Mouse (Mus musculus): ENCODE results near the gene Gm20708. TPM values are rescaled to one million over a fixed set of nuclear protein-coding genes. Genes with fewer than 3 reads are reported as not detected.

Gene Gm20708
- polyA plus RNA-seq, 1 experiment: 2.1 TPM

DNA sequence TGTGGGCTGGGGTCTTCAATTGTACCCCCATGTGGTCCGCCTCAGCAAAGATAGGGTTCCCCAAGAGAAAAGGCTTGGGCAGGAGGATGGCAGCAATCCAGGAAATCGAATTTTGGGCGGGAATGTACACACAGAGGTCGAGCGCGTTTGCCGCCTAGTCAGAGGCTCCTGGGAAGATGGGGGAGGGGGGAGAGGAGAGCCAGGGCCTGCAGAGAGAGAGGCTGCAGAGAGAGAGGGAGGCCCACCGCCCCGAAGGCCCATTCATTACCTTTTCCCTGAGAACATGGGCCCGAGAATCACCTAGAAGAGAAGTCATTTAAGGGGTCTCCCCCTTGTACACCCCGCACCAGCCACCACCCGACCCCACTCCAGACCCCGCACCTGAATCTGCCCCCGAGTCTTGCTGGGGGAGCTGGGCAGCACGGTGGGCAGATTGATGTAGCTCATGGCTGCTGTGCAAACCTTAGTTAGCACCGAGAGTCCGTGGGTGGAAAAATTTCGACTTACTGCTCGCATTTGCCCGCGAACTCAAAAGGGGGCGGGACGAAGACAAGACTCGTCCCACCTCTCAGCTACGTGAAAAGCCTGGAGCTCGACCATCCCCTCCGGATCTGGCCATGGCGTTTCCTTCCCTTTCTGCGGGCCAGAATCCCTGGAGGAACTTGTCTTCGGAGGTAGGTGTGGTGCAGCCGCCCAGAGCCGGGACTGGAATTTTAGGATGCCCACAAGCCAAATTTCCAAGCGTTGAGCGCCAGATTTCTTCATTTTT, 16.0 kb downstream of the Gm20708 start, which contains the start of the genes Afmid and Tk1:
Gene Afmid, plus strand, starts transcription at position 592 of the 769 bp plus-strand sequence.
Gene Tk1, minus strand, starts transcription at position 760 of the 769 bp plus-strand sequence.
- H3K9ac ChIP-seq (ENCODE audit: low read depth, poor library complexity, severe bottlenecking): peak within 1 kb of the TSS; percentile 86
- no peaks in the 10 kb centered on the region for H3K9me3 ChIP-seq (replicated peaks; ENCODE audit: control insufficient read depth, insufficient read depth, low read length, poor library complexity, severe bottlenecking)
- no peaks in the 10 kb centered on the region for H3K27me3 ChIP-seq (ENCODE audit: control insufficient read depth, insufficient read depth, low read length, poor library complexity, severe bottlenecking)
- peak within 1 kb of the TSS; percentile 85 for H3K27ac ChIP-seq (ENCODE audit: insufficient read depth, low read length)
- peaks cover 20% of the 10 kb centered on the region for H3K36me3 ChIP-seq (ENCODE audit: control insufficient read depth, insufficient read depth, low read length, poor library complexity, severe bottlenecking)
- peak within 1 kb of the TSS; percentile 93 for H3K4me3 ChIP-seq (ENCODE audit: low read depth, low read length)
- H3K4me1 ChIP-seq (ENCODE audit: control insufficient read depth, insufficient read depth, low read length): peaks cover 2% of the 10 kb centered on the region
- TF ChIP-seq EP300 (IDR thresholded peaks at IDR 0.05; ENCODE audit: insufficient read depth, low read depth, low read length): no peak
- TF ChIP-seq POLR2A (IDR thresholded peaks at IDR 0.05; ENCODE audit: insufficient read depth, low read length): peak; percentile 19

DNA sequence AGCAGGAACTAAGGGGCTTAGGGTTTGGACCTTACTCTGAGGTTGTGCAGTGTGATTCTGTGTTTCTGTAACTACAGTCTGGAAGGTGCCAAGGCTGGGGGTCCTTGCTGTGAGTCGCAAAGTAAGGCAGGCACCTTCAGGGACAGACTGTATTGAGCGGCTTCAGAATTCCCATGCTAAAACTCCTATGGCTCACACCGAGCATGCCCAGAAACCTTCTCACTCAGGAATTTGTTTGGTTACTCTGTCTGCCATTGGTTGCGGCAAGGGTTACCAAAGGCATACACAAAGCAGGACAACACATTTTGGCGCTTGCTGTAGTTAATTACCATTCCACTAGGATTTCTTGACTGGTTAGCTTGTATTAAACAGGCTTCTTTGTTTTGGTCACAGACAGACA, 16.7 kb downstream of the Gm20708 start:
- Histone ChIP-seq H3K4me1 (ENCODE audit: control insufficient read depth, insufficient read depth, low read length) (peaks cover 2% of the 10 kb centered on the region), H3K36me3 (ENCODE audit: control insufficient read depth, insufficient read depth, low read length, poor library complexity, severe bottlenecking) (peaks cover 16% of the 10 kb centered on the region)

DNA sequence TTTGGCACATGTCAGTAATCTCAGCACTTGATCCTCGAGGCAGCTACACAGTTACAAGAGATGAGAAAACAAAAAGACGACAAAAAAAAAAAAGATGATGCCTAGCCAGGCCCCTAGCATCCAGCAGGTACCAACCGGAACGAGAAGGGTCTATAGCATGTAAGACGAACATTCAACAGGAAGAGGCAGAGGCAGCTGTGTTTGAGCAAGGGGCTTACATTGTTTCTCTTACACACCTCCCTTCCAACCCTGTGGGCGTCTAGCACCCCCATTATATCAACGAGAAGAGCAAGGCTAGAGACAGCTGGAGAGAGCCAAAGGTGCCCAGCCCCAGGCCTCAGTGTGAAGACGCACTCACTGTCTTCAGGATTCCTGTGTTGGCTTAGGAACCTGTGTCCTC, 17.4 kb downstream of the Gm20708 start:
- peak overlapping the region; percentile 86; the same call in 1 of the 2 replicates for H3K9ac ChIP-seq (ENCODE audit: low read depth, poor library complexity, severe bottlenecking)
- TF ChIP-seq EP300 (IDR thresholded peaks at IDR 0.05; ENCODE audit: insufficient read depth, low read depth, low read length): no peak
- no peak for TF ChIP-seq POLR2A (IDR thresholded peaks at IDR 0.05; ENCODE audit: insufficient read depth, low read length)
- TF ChIP-seq CTCF (IDR thresholded peaks at IDR 0.05; ENCODE audit: low read depth, low read length): no peak
- peaks cover 2% of the 10 kb centered on the region for H3K4me1 ChIP-seq (ENCODE audit: control insufficient read depth, insufficient read depth, low read length)
- H3K27ac ChIP-seq (ENCODE audit: insufficient read depth, low read length): no peak overlapping the region
- no peaks in the 10 kb centered on the region for H3K9me3 ChIP-seq (replicated peaks; ENCODE audit: control insufficient read depth, insufficient read depth, low read length, poor library complexity, severe bottlenecking)
- peaks cover 10% of the 10 kb centered on the region; the same call in 1 of the 2 replicates for H3K36me3 ChIP-seq (ENCODE audit: control insufficient read depth, insufficient read depth, low read length, poor library complexity, severe bottlenecking)
- H3K4me3 ChIP-seq (ENCODE audit: low read depth, low read length): no peak overlapping the region
- no peaks in the 10 kb centered on the region for H3K27me3 ChIP-seq (ENCODE audit: control insufficient read depth, insufficient read depth, low read length, poor library complexity, severe bottlenecking)

More for the DNA sequence above, 16.7 kb downstream of the Gm20708 start:
- TF ChIP-seq CTCF (IDR thresholded peaks at IDR 0.05; ENCODE audit: low read depth, low read length): no peak
- no peak for TF ChIP-seq POLR2A (IDR thresholded peaks at IDR 0.05; ENCODE audit: insufficient read depth, low read length)
- TF ChIP-seq EP300 (IDR thresholded peaks at IDR 0.05; ENCODE audit: insufficient read depth, low read depth, low read length): no peak
- H3K4me3 ChIP-seq (ENCODE audit: low read depth, low read length): peak overlapping the region; percentile 93
- no peaks in the 10 kb centered on the region for H3K9me3 ChIP-seq (replicated peaks; ENCODE audit: control insufficient read depth, insufficient read depth, low read length, poor library complexity, severe bottlenecking)
- peak overlapping the region; percentile 85 for H3K27ac ChIP-seq (ENCODE audit: insufficient read depth, low read length)
- no peaks in the 10 kb centered on the region for H3K27me3 ChIP-seq (ENCODE audit: control insufficient read depth, insufficient read depth, low read length, poor library complexity, severe bottlenecking)
- peak overlapping the region; percentile 86 for H3K9ac ChIP-seq (ENCODE audit: low read depth, poor library complexity, severe bottlenecking)

DNA sequence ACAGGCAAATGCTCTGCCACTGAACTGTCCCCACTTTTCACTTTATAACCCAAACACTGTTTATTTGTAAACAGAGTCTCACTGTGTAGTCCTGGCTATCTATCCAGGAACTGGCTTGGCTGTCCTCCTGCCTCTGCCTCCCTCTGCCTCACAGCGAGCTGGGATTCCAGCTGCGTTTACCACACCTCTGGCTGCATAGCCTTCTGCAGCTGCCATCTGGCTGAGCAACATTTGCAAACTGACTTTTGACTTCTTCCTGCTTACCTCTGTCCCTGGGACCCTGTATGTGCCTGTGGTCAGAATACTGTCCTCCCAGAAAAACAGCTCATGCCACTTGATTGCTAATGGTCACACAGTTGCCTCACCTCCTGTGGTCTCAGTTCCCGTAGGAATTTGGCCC, 17.9 kb downstream of the Gm20708 start:
- no peaks in the 10 kb centered on the region for H3K9me3 ChIP-seq (replicated peaks; ENCODE audit: control insufficient read depth, insufficient read depth, low read length, poor library complexity, severe bottlenecking)
- no peak overlapping the region for H3K9ac ChIP-seq (ENCODE audit: low read depth, poor library complexity, severe bottlenecking)
- no peak overlapping the region for H3K27ac ChIP-seq (ENCODE audit: insufficient read depth, low read length)
- no peak overlapping the region for H3K4me3 ChIP-seq (ENCODE audit: low read depth, low read length)
- H3K4me1 ChIP-seq (ENCODE audit: control insufficient read depth, insufficient read depth, low read length): peaks cover 2% of the 10 kb centered on the region
- no peaks in the 10 kb centered on the region for H3K27me3 ChIP-seq (ENCODE audit: control insufficient read depth, insufficient read depth, low read length, poor library complexity, severe bottlenecking)
- TF ChIP-seq POLR2A (IDR thresholded peaks at IDR 0.05; ENCODE audit: insufficient read depth, low read length): no peak
- H3K36me3 ChIP-seq (ENCODE audit: control insufficient read depth, insufficient read depth, low read length, poor library complexity, severe bottlenecking): peaks cover 10% of the 10 kb centered on the region; the same call in 1 of the 2 replicates

DNA sequence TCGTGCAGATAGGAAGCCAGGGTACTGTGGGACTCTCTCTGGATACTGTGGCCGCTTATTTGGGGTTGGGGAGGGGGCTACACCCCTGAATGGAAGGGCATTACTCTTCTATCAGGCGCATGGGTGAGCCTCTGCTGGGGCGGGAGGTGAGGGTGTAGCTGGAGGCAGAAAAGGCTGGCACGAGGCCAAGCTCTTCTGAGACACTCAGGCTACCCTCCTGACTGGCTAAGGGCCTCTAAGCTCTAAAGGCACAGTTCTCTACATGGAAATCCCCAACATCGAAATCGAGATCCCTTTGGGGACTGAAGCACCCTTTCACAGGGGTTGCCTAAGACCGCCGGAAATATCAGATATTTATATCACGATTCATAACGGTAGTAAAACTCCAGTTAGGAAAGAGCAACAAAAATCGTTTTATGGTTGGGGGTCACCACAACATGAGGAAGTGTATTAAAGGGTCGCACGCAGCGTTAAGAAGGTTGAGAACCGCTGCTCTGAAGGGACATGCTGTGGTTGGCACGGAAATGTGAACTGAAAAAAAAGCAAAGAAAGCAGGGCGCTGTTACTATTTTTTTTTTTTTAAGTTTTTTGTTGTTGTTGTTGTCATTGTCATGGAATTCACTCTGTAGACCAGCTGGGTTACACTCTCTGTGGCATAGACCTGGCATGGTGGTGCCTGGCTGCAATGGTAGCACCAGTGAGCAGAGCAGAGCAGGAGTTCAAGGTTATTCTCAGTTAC, 18.9 kb downstream of the Gm20708 start:
- H3K36me3 ChIP-seq (ENCODE audit: control insufficient read depth, insufficient read depth, low read length, poor library complexity, severe bottlenecking): 0 out of 2 replicates have a peak, but pooled peaks cover 3% of the 10 kb centered on the region
- no peak for TF ChIP-seq CTCF (IDR thresholded peaks at IDR 0.05; ENCODE audit: low read depth, low read length)
- no peak for TF ChIP-seq POLR2A (IDR thresholded peaks at IDR 0.05; ENCODE audit: insufficient read depth, low read length)
- TF ChIP-seq EP300 (IDR thresholded peaks at IDR 0.05; ENCODE audit: insufficient read depth, low read depth, low read length): no peak
- no peak overlapping the region for H3K4me3 ChIP-seq (ENCODE audit: low read depth, low read length)
- no peaks in the 10 kb centered on the region for H3K9me3 ChIP-seq (replicated peaks; ENCODE audit: control insufficient read depth, insufficient read depth, low read length, poor library complexity, severe bottlenecking)
- H3K27ac ChIP-seq (ENCODE audit: insufficient read depth, low read length): no peak overlapping the region
- H3K27me3 ChIP-seq (ENCODE audit: control insufficient read depth, insufficient read depth, low read length, poor library complexity, severe bottlenecking): no peaks in the 10 kb centered on the region
- H3K9ac ChIP-seq (ENCODE audit: low read depth, poor library complexity, severe bottlenecking): no peak overlapping the region
- H3K4me1 ChIP-seq (ENCODE audit: control insufficient read depth, insufficient read depth, low read length): peaks cover 2% of the 10 kb centered on the region

Measured in ES-Bruce4 (cell line).